Mouse (Mus musculus): Measurements from ENCODE around the gene Cysltr2. TPM values are rescaled to one million over a fixed set of nuclear protein-coding genes. Genes with fewer than 3 reads are reported as not detected.

Cysltr2 gene
- total RNA-seq, 4 experiments from 2014 or later, result 0.39 to 0.73 (median 0.53) TPM; not detected in 1

GRCm38 (mm10) chr14:72986044-72986443 lies 62.9 kb downstream of the Cysltr2 start:
- DNase-seq (ENCODE audit: low spot score in 2 of 2), result no peak

- no peak for DNase-seq (ENCODE audit: low spot score in 2 of 2)
Measured at GRCm38 (mm10) chr14:72985113-72985512, 63.8 kb downstream of the Cysltr2 start.

- DNase-seq (ENCODE audit: low spot score in 2 of 2), result peak; percentile 82 to 88
Measured at GRCm38 (mm10) chr14:72983456-72983855, 65.5 kb downstream of the Cysltr2 start.

- no peak for DNase-seq (ENCODE audit: low spot score in 2 of 2)
Measured at GRCm38 (mm10) chr14:72982981-72983436, 65.9 kb downstream of the Cysltr2 start.

GRCm38 (mm10) chr14:72980761-72981160 lies 68.2 kb downstream of the Cysltr2 start:
- DNase-seq (ENCODE audit: low spot score in 2 of 2), result no peak

GRCm38 (mm10) chr14:72980106-72980505 lies 68.8 kb downstream of the Cysltr2 start:
- DNase-seq (ENCODE audit: low spot score in 2 of 2), result no peak

- no peak for DNase-seq (ENCODE audit: low spot score in 2 of 2)
Measured at GRCm38 (mm10) chr14:72976111-72976510, 72.8 kb downstream of the Cysltr2 start.

Other genes starting within 250 kb of the Cysltr2 start
- 10 to 100 TPM; 25.4 to 41.4 (median 32.9) TPM for gene Rcbtb2, start 73.9 kb upstream of the Cysltr2 start, total RNA-seq (2022)
- 1 to 10 TPM; 1.1 to 2.4 (median 2.0) TPM for gene Lpar6, start 188.8 kb upstream of the Cysltr2 start, total RNA-seq (2022)